Mouse (Mus musculus) CD4-positive, CD25-positive, alpha-beta regulatory T cell, adult 4 months (primary cell): ENCODE data around the gene Aig1. TPM values are rescaled to one million over a fixed set of nuclear protein-coding genes. Genes with fewer than 3 reads are reported as not detected.
"Not testable (repeated sequence)": the region's sequence is repeated elsewhere in the genome, so short reads cannot be mapped to it uniquely, and the experiment has no call there.

Experiments used
- ATAC-seq: one replicate; pipeline ENCODE4 v1.8.0; 2017
- polyA plus RNA-seq, 2 experiments: library from polyadenylated mRNA; unstranded; fragments of 100-300 nt; shearing (Covaris generic); gene quantifications; one replicate each; pipeline ENCODE4 v1.2.1; 2017

The Aig1 gene
- polyA plus RNA-seq, result 10 to 100 TPM; 24.0 to 28.3 TPM

DNA sequence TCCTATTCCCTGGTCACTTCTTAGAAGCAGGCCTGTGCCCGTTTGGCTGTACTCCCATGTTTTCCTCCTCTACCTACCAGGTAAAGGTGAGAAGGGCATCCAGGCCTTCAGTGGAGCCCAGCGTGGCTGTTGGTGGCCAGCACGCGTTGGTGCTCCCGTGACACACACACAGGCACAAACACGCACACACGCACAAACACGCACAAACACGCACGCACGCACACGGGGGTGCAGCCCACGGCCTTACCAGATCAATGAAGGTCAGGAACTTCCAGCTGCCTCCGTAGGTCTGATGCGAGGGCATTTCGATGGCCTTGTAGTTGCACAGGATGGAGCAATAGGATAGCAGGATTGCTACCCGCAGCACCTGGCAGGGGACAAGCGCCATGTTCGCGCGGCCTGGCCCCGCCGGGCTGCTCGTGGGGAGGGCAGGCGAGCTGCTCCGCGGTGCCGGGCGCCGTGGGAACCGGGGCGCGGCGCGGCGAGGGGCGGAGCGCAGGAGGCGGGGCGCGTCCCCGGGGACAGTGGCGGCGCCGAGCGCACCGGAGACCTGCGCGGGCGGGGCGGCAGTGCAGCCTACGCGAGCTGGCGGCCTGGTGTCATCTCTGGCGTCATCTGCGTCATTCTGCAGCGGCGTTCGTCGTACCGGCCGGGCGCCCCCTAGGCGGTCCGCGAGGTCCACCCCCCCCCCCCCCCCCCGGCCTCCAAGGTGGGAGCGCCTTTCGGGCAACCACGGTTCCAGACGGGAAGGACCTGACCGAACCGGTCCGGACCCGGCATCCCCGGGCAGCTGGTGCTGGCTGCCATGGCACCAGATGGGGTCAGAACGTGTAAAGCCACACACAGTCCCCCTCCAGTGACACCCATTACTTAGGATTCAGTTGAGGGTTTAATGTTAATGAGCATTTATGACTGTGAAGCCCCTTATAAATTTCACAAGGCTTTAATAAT, at the start of gene Aig1:
TSS of gene Aig1 (minus strand) at position 610 of the 951 bp plus-strand sequence.
- peak; percentile 83 for ATAC-seq

DNA sequence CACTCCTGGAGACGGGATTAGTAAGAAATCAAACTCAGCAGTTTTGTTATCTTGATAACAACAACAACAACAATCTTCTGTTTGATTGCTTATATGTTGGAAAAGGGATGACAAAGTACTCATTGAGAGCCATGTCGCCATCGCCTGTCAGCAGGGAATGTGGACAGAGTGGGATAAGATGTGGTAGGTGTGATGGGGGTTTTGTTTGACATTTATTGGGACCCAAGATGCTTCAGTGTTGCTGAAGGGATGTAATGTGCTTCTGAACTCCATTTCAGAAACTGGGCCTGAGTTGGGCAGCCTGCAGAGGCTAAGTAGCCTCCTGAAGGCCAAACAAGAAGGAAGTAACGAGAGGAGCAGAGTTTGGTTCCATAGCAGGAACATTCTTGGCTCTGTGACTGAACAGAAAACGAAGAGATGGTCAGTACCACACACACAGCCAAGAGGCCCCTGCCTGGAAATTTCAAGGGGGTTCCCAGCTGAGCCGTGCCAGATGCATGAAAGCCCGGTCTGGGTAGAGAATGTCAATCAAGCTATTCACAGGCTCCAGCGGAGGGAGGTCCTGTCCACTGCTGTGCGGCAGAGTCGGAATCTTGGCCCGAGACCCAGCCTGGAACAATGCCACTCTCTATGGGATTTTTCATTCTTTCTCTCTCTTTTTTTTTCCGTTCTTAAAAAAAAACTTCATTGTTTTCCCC, 48.0 kb upstream of the Aig1 start:
- no peak for ATAC-seq

DNA sequence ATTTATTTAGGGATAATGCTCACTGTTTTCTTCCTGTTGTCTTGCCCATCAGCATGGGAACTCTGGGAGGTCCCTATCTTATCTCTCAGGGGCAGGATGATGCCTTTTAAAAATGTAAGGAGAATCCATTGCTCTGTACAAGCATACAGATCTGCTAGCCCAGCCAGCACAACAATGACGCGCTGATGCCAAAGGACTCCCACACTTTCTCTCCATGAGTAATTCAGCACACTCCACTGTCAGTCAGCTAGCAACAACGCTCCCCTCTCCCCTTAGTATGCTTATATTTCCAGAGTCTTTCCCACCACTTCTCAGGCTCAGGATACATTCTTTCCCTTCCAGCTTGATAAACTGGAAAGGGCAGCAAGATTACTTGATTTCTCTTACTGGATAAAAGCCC, 46.4 kb upstream of the Aig1 start:
- ATAC-seq, result no peak

DNA sequence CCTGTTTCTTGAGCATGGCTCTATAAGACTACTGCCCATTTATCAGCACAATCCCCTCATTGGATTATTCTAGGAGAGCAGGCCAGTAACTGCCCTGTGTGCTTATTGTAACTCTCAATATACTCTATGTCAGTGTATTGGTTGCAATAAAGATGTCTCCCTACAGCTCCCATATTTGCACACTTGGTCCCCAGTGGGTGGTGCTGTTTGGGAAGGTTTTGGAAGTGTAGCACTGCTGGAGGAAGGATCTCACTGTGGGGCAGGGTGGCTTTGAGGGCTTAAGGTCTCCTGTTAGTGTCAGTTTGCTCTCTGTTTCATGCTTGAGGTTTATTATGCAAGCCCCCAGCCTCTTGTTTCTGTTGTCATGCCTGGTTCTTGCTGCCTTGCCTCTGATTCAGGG, 44.9 kb upstream of the Aig1 start:
- no peak for ATAC-seq

DNA sequence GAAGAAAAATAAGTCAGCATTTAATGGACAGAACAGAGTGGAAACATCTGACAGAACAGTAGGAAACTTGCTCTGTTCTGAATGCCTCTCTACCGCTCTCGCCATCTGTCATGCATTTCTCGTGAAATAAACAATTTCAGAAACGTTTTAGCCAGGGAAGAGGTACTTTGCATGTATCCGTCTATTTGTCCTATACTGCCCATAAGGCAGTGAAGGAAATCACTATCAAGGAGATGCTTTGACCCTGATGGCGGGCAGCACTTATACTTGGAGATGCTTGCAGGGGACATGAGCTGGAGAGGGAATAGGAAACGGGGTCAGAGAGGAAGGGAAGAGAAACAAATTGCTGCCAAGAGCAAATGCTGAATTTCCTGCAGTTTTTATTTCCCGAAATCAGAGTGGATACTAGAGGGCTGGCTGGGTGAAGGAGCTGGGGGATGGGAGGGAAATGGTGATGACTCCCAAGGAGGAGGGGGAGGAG, 37.5 kb upstream of the Aig1 start:
- no peak for ATAC-seq

DNA sequence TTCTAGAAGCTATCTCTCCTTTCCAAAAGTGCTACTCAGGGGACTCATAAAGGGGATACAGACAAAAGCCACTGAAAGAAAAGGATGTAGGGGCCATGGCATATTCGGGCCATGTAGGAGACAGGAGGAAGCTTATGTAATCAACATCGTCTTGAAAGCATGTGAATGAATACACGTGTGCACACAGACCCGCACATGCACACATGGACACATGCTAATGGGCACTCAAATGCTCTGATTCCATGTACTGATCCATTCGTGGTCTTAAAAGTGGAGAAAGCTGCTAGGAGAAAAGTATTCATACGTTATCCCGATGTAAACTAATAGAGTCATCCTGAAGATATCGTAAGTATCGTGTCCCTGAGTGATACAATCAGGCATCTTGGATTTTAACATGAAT, 36.8 kb upstream of the Aig1 start:
- ATAC-seq, result no peak

DNA sequence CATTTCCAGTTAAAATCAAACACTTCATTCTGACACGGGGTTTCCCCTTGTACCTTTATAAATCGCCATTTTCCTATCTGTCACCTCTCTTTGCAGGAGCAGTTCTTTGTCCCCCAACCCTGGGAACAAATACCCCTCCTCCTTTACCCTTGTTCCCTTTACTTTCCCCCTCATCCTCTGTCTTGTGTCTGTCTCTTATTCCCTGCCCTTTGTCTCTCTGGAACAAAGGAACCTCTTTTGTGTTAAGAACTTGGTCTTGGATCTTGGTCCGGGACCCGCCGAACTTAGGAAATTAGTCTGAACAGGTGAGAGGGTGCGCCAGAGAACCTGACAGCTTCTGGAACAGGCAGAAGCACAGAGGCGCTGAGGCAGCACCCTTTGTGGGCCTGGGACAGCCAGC, 24.0 kb upstream of the Aig1 start:
- not testable (repeated sequence) for ATAC-seq

DNA sequence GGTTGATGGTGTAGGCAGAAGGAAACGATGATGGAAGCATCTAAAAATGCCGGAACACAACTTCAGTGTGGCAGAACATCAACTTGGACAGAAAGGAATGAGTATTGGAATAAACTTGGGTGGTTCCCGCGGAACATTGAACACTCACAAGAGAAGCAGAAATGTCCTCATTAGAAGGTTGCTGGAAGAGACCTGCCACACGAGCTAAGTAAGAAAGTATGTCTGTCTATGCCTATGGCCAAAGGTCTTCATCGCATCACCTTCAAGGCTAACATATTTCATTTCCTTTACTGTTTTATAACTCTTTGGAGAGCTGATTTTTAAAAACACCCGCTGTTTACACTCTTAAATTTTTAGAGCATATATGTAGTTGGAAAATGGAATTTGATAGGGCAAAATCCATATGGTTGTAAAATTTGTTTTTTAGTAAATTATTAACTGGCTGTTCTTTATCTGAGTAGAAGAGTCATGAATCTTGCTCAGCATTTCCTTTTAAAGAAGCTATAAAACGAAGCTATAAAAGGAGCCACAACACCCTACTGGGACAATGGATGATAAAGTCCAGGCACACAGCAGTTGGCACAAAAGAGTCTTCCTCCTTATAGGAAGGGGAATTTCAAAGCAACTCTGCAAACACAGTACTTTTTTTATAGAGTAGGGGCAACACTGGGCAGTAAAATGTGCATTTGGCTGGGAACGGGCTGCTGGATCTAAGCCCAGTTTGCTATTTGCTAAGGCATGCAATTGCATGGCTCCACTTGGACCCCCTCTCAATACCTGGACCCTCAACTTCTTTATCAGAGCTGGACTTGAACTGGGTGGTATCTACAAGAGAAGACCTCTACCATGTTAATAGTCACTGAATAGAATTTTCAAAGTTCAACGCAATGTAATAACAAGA, 14.4 kb upstream of the Aig1 start:
- ATAC-seq, result no peak

DNA sequence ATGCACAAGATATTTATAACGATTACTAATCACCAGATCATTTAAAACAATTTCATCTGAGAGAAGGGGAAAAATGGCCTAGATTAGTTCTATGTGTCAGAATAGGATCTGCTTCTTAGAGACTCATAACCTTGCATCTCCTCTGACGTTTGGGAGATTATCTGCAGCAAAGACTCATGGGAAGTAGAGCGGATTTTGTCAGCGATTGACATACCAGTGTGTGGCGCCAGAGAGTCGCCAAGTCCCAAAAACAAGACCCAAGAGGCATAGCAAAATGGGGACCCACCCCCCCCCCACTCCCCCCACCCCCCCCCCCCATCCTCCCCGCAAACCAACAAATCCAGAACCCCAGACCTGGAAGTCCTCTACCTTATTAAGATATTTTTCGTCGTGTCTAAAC, 13.7 kb upstream of the Aig1 start:
- ATAC-seq, result peak; percentile 54

DNA sequence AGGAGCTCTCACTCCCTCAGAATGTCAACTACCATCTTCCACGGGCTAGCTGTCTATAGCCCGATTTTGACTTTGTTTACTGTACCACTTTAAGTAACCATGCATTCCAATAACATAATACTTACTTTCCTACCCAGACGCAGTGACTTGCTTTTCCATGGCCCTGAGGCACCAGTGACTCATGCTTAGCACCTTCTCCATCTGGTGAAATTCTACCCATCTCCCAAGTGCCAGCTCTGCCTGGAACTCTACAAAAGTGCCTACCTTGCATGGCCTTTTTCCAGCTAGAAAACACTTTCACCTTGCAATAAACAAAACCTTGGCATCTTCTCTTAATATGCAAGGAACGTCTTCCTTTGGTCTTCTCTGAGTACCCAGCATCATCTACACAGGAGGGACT, 9.9 kb upstream of the Aig1 start:
- ATAC-seq, result no peak

DNA sequence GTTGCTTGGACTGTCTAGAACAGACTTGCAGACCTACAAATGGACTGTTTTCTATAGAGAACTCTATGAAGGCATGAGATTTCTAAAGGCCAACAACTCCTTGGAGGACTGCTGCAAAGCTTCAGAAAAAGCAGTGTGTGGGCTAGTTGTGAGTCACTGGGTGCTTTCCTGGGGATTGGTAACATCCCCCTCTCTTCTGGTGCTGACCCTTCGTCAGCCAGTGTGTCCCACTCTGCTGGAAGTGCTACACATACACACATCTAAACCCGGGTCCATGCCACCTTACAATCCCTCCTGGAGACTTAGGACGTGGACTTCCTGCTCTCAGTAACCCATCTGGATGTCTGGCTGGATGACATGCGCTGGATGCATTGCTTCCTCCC, 6.2 kb upstream of the Aig1 start:
- ATAC-seq, result no peak

DNA sequence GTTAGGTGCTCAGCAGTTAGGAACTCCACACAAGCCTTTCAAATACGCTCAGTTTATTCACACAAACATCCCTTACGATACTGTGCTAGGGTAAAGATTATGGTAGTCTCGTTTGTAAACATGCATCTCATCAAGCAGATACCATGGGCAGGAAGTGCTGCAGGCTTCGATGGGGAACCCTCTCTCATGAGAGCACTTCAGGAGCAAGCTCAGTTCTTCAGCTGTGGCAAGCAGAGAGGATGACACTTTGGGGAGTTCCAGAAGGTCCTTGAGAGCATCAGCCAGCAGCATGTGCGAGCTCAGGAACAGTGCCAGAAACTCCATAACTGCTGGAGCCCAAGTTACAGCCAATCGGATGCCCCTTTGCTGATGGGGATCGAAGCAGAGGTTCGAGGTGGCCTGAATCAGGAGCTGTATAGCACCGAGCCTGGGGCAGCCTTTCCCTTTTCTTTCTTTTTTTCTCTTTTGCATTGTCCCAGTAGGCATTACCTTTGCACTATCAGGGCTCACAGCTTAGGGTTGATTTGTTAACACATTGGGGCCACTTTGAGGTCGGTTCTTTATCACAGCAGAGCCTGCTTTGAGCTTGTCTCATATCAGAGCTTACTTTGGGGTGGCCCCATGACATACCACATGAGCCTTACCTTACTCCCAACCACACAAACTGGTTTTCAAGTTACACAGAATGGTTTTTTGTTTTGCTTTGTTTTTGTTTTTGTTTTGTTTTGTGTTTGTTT, 5.7 kb upstream of the Aig1 start:
- peak; percentile 65 for ATAC-seq

DNA sequence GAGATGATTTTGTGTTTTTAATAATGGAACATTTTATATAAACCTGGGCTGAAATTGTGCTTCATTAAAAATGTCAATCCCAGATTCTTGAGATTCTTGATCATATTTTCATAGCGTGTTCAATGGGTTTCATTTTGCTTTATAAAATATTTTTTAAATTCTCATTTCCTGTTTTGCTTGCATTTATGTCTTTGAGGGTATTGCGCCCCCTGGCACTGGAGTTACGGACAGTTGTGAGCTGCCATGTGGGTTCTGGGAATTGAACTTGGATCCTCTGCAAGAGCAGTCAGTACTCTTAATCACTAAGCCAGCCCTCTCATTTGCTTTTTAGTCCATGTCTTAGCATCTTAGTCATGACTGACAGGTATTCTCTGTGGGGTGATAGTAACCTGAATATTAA, 1.8 kb upstream of the Aig1 start:
- ATAC-seq, result no peak

DNA sequence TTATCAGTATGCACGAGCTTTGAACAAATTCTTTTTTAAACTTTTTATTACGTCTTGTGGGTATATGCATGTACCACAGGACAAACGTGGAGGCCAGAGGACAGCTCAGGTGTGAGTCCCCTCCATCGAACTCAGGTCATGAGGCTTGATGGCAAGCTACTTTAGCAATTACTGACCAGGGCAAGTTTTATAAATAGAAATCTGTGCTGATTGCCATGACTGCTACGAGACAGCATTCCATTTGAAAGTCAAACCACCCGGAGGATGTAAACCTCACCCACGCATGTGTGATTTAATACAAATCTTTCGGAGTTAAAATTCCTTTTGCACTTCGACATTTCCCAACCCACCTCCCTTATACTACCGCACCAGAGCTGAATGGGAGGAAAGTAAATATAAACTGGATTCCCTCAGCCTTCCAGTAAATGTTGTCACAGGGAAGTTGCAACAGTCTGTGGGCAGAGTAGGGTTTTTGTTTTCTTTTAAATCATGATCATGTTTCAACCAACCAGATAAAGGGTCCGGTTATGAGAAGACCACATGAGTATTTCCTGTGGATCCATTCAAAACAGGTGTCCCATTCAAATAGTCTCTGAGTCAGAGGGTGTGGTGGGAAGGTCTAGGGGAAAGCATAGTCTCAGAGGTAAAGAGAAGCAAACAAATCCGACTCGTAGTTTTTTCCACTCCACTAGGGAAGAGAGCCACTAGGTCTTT, 699 bp upstream of the Aig1 start:
- ATAC-seq, result peak; percentile 25

DNA sequence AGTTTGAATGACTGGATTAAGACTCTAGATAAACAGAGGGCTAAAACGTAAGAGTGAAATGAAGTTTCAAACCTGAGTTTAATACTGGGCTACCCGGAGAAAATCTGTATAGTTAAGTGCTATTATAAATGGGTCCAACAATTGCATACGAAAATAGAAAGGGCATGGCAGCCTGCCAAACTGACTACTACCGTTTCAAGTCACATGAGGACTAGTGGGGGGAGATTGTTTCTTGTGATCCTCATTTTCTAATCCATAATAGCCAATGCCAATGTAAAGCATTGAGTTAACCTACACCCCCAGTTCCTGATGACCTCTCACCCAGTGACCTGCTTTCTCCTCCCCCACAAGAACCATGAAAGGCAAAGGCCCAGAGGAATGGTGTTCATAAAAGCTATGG, 2.4 kb downstream of the Aig1 start:
- ATAC-seq, result no peak

DNA sequence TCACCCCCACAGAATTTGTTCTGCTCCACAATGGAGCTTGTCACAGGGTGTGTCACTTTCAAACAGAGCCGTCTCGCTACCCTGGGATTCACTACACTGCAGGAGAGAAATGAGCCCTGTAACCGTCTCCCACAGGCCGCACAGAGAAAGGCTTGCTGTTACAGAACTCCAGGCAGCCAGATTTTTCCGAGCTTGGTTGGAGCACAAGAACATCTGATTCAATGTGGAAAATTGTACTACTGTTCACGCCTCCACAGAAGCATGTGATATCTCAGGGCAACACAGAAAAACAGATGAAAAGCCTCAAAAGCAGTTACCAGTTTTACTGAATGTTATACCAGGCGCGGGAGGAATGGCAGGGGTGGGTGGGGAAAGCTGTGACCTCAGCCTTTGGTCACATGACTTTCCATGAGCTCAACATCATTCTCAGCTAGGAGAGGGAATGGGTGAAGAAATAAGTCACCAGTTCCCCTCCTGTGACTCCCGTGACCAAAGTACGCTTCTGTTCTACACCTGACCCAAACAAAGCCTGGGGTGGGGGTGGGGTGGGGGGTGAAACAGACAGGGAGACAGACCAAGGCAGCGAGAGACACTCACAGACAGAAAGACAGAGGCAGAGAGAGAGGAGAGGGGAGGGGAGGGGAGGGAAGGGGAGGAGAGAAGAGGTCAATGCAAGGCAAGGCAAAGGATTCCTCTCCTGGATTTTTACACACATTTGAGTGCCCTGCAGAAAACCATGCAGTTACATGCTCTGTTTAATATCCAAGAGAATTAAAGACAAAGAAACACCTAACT, 7.5 kb downstream of the Aig1 start:
- peak; percentile 51 for ATAC-seq

DNA sequence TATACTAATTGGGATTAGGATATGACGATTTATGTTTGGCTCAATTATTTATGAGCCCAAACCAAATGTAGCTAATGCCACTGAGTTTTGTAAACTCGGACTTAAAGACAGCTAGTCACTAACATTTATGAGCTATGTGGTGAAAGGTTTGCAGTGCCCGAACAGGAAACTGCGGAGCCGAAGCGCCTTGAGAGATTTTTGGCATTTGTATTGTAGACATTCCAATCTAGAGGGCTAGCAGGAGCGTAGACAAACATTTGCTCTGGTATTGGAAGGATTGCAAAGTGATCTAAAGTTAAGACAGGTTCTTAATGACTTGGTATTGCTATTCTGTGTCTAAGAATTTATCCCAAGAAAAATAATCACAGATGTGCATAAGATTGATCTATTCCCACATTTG, 12.3 kb downstream of the Aig1 start:
- no peak for ATAC-seq

DNA sequence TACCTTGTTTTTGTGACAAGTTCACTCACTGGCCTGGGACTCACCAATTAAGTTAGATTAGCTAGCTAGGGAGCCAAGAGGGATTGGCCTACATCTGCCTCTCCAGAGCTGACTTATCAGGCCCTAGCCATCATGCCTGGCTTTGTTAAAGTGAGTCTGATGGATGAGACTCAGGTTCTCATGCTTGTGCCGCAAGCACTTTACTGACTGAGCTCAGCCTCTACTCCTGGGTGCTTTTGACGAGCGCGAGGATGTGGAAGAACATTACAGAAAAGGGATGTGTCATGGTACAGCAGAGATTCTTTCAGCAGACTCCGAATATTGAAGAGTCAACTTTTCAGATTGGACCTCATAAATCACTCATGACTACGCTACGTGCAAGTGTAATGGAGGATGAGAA, 12.8 kb downstream of the Aig1 start:
- ATAC-seq, result no peak

DNA sequence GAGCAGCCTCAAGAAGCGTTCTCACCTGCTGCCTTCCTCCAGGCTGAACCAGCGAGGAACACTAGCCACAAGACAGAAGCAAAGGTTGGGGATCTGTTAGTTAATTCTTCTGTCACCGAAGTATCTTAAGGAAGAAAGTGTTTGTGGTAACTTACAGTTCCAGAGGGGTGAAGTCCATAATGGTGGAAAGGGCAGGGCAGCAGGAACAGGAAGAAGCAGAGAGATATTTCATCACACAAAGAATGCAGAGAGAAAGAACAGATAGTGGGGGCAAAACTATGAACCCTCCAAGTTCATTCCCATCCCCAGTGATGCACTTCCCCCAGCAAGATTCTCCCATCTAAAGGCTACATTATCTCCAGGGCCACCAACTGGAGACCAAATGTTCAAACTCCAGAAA, 13.7 kb downstream of the Aig1 start:
- no peak for ATAC-seq

DNA sequence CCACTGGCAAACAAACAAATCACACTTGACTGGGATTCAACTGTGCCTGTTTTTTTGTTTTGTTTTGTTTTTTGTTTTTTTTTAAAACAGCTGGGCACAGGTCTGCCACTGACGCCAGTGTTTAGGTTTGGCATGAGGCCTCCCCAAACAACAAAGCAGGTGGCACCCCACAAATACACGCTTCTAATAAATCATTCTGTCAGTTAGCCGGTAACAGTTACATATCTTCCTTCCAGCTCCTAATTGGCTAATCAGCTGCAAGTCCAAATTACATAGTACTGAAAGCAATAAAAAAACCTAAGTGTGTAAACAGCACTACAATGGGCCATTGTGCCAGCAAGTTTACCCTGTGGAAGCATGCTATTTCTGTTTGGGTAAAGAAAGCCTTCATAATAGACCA, 18.7 kb downstream of the Aig1 start:
- no peak for ATAC-seq

DNA sequence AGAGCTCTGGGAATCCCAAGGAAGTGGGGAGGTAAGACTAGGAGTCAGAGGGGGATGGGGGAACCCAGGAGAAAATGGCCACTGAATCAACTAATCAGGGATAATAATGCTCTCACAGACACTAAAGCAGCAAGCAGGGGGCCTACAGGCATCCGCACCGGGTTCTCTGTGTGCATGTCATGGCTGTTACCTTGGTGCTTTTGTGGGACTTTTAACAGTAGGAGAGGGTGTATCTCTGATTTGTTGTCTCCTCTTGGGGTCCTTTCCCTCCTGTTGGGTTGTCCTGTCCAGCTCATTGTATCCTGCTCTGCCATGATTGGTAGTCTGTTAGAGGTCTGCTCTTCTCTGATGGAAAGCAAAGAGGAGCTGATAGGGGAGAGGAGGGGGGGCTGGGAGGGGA, 19.6 kb downstream of the Aig1 start:
- no peak for ATAC-seq
